Mouse (Mus musculus): ENCODE data around the gene Bmp4.

DNA sequence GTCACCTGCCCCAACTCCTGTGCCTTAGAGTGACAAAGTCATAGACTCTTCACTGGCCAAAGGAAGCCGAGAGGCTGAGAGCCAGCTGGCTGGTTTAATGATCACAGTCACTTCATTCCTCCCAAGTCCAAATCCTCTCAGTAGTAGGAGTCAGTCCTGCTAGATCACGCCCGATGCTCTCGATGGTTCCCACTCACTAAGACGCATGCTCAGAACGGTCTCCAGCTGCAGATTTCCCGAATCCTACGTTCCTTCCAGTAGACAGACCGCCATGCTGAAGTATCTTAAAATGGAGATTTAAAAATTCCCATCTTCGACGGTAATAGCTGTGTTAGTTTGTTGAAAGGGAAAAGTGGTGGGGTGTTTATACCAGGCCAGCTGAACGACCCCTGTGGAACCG lies 36.8 kb upstream of the Bmp4 start:
- TF ChIP-seq CHD2 (IDR thresholded peaks at IDR 0.05; ENCODE audit: low read depth, low read length): no peak
- TF ChIP-seq MAFK (IDR thresholded peaks at IDR 0.05; ENCODE audit: insufficient read depth, low read depth, low read length): no peak
- no peak for TF ChIP-seq HCFC1 (IDR thresholded peaks at IDR 0.05; ENCODE audit: borderline replicate concordance, insufficient read depth, low read length)
